Mouse (Mus musculus) C2C12 (cell line): ENCODE measurements at regions not wholly inside any gene's neighbourhood (a gene's known extent, or its start where the extent isn't known, plus 50 kb on each side); places are given as distances from the start of the nearest gene placed in this dataset.

Experiments
- H3K27me3 ChIP-seq: one replicate; pipeline ENCODE4 v1.6.1; 2011; ENCODE audit not compliant: control insufficient read depth, insufficient read depth, insufficient read length
- H3K36me3 ChIP-seq: one replicate; pipeline ENCODE4 v1.6.1; 2011; ENCODE audit not compliant: control insufficient read depth, insufficient read depth
- H3K4me3 ChIP-seq: one replicate; pipeline ENCODE4 v1.5.1; 2011; ENCODE audit warnings: mild to moderate bottlenecking, control low read depth; ENCODE audit not compliant: poor library complexity, insufficient read depth, severe bottlenecking
- H3K79me2 ChIP-seq: one replicate; pipeline ENCODE4 v1.6.1; 2011; ENCODE audit not compliant: control insufficient read depth, insufficient read depth
- H3K79me3 ChIP-seq: one replicate; pipeline ENCODE4 v1.6.1; 2011; ENCODE audit warnings: low read depth, control low read depth
- H3ac ChIP-seq: one replicate; pipeline ENCODE3; 2011; ENCODE audit warnings: low read depth; ENCODE audit not compliant: control insufficient read depth, insufficient read length
- CEBPB ChIP-seq: IDR thresholded peaks from one replicate; pipeline ENCODE4 v1.6.1; 2011; ENCODE audit warnings: low read depth, mild to moderate bottlenecking, control low read depth, moderate library complexity
- CTCF ChIP-seq: IDR thresholded peaks from one replicate; pipeline ENCODE4 v1.5.1; 2011; ENCODE audit not compliant: control insufficient read depth, insufficient read depth, insufficient read length
- FOSL1 ChIP-seq: IDR thresholded peaks from one replicate; pipeline ENCODE4 v1.8.0; 2011; ENCODE audit warnings: mild to moderate bottlenecking, low read length; ENCODE audit not compliant: poor library complexity, insufficient read depth, severe bottlenecking
- MAX ChIP-seq: IDR thresholded peaks from one replicate; pipeline ENCODE4 v1.6.1; 2011; ENCODE audit warnings: mild to moderate bottlenecking, control low read depth
- MYOD1 ChIP-seq: IDR thresholded peaks from one replicate; pipeline ENCODE4 v1.6.1; 2011; ENCODE audit warnings: low read depth; ENCODE audit not compliant: control insufficient read depth, insufficient read length
- MYOG ChIP-seq: IDR thresholded peaks from one replicate; pipeline ENCODE4 v1.6.1; 2011; ENCODE audit not compliant: control insufficient read depth, insufficient read length; ENCODE audit errors: extremely low read depth
- USF1 ChIP-seq: IDR thresholded peaks from one replicate; pipeline ENCODE4 v1.6.1; 2011; ENCODE audit warnings: low read depth, mild to moderate bottlenecking, control low read depth, moderate library complexity

DNA sequence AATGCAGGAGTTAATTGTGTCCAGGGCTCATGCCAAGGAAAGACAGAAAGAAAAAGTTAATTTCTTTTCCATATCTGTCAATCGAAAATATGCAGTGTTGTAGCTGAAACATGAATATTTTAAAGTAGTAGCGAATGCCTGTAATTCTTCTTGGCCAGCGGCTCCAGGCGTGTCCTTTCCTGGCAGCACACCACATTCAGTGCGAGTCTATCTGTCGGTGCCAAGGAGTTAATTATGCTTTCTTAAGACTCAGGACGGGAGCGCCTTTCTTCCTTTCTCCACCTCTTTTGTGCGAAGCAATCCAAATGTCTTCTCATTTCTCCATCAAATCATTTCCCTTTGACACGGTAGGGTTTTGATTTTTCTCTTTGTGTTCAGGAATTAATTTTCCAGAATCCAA is 226.5 kb upstream of the Nrip1 start:
- Histone ChIP-seq H3K4me3 (no peak overlapping the region), H3K36me3 (no peaks in the 10 kb centered on the region), H3K79me2 (no peaks in the 10 kb centered on the region), H3ac (no peak overlapping the region), H3K79me3 (no peaks in the 10 kb centered on the region), H3K27me3 (no peaks in the 10 kb centered on the region)
- TF ChIP-seq MAX = no peak
- no peak for TF ChIP-seq MYOD1
- TF ChIP-seq FOSL1 = no peak
- TF ChIP-seq CTCF = no peak
- no peak for TF ChIP-seq USF1
- no peak for TF ChIP-seq MYOG
- TF ChIP-seq CEBPB = no peak

DNA sequence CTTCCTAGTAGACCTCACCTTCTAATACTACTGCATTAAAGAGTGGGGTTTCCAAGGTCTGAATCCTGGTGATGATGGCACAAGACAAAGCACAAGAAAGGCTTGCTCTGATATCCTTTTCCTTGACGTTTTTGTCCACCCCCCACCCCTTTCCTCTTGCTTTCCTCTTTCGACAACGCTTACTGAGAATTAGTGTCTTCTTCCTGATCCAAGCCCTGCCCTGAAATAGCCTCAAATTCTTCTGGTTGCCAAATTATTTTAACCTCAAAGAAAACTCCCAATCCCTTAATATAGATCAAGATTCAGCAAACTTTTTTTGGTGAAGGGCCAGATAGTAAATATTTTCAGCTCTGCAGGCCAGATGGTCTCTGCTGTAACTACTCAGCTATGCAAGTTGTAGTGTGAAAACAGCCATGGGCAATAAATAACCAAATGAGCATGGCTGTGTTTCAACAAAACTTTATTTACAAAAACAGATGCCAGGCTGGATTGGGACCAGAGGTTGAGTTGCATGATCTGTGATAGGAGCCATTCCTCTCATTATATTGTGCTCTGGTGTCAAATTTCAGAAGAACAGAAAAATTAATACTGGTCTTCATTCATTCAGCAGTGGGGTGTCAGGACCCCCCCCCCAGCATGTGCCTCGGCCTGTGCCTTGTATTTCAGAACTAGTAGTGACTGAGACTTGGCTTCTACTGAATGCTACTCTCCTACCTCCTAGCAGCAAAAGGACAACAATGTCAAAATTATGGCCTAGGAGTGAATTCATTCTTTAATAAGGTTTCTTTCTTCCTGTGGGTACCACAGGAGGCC is 218.5 kb upstream of the Nrip1 start:
- H3K36me3 ChIP-seq = no peaks in the 10 kb centered on the region
- TF ChIP-seq MYOD1 (no peak), USF1 (no peak), CEBPB (no peak), MAX (no peak), FOSL1 (no peak), CTCF (no peak), MYOG (no peak)
- no peaks in the 10 kb centered on the region for H3K79me3 ChIP-seq

GRCm38 (mm10) chr16:76589791-76590190 is 216.2 kb upstream of the Nrip1 start:
- TF ChIP-seq MYOD1 (no peak), CEBPB (no peak), USF1 (no peak), MYOG (no peak), CTCF (no peak), FOSL1 (no peak), MAX (no peak)
- Histone ChIP-seq H3K79me3 (no peaks in the 10 kb centered on the region), H3K27me3 (no peaks in the 10 kb centered on the region), H3K79me2 (no peaks in the 10 kb centered on the region), H3K4me3 (no peak overlapping the region), H3ac (no peak overlapping the region), H3K36me3 (no peaks in the 10 kb centered on the region)

More for the DNA sequence above, 218.5 kb upstream of the Nrip1 start:
- Histone ChIP-seq H3K27me3 (no peaks in the 10 kb centered on the region), H3K4me3 (no peak overlapping the region), H3K79me2 (no peaks in the 10 kb centered on the region), H3ac (no peak overlapping the region)

DNA sequence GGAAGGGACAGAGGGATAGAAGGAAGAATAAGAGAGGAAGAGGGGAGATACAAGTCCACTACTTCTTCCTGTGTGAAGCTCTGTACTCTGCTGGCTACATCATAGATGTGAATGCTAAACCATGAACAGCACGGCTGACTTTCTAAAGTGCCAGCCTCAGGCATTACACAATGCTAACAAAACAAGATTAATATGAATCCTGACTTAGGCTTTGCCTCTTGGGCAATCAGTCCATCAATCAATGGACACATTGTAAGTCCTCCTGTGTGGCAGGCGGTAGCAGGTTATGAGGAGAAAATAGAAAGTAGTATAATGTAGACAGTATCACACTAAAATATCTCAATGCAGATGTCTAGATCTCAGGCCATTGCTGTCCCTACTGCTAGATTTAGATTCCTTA is 203.6 kb upstream of the Nrip1 start:
- no peaks in the 10 kb centered on the region for H3K79me3 ChIP-seq
- no peak for TF ChIP-seq USF1
- no peak for TF ChIP-seq CEBPB
- H3K36me3 ChIP-seq = no peaks in the 10 kb centered on the region
- H3K4me3 ChIP-seq = no peak overlapping the region
- H3ac ChIP-seq = no peak overlapping the region
- H3K79me2 ChIP-seq = no peaks in the 10 kb centered on the region
- no peaks in the 10 kb centered on the region for H3K27me3 ChIP-seq

- Histone ChIP-seq H3K27me3 (no peaks in the 10 kb centered on the region), H3K4me3 (no peak overlapping the region), H3ac (no peak overlapping the region), H3K36me3 (no peaks in the 10 kb centered on the region), H3K79me2 (no peaks in the 10 kb centered on the region), H3K79me3 (no peaks in the 10 kb centered on the region)
- TF ChIP-seq MAX = no peak
- TF ChIP-seq USF1 = no peak
- no peak for TF ChIP-seq MYOG
- TF ChIP-seq CEBPB = no peak
- peak; percentile 10 for TF ChIP-seq FOSL1
- peak; percentile 58 for TF ChIP-seq MYOD1
- TF ChIP-seq CTCF = no peak
These were observed 201.7 kb upstream of the Nrip1 start for GRCm38 (mm10) chr16:76575281-76575680.

DNA sequence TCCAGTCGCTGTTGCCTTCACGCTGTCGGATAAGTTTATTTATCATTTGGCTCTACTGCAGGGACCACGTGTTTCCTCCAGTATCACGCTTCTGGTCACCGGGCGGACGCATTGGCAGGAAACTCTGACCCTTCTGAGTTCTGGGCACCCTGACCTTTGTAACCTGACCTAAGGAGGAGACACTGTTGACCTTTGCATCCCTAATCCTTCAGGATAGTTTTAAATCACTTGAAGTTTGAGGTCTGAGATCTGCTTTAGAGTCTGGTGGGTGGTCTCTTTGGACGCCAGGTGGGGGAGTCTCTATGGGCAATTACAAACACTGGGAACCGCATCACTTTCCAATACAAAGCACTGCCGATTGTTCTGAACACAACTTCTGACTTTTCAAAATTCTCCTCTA is 192.6 kb upstream of the Nrip1 start:
- Histone ChIP-seq H3K4me3 (no peak overlapping the region), H3K27me3 (no peaks in the 10 kb centered on the region), H3K79me2 (no peaks in the 10 kb centered on the region), H3K79me3 (no peaks in the 10 kb centered on the region), H3K36me3 (no peaks in the 10 kb centered on the region), H3ac (no peak overlapping the region)
- TF ChIP-seq MYOD1 (no peak), MAX (no peak), MYOG (no peak), CEBPB (no peak), USF1 (no peak), FOSL1 (no peak), CTCF (no peak)
